Mouse (Mus musculus) G1E (cell line): ENCODE measurements around the gene Mapk8ip3.

Source experiments
- CTCF ChIP-seq: IDR thresholded peaks from 2 replicates; pipeline ENCODE4 v1.5.1; 2012; ENCODE audit warnings: low read depth, low read length, inconsistent platforms, mixed read lengths
- GATA1 ChIP-seq: IDR thresholded peaks from 2 replicates; pipeline ENCODE4 v1.6.1; 2012; ENCODE audit warnings: borderline replicate concordance, low read length, inconsistent platforms, mixed read lengths
- GATA2 ChIP-seq: IDR thresholded peaks from 2 replicates; pipeline ENCODE4 v1.6.1; 2012; ENCODE audit warnings: low read depth, low read length, inconsistent platforms, borderline replicate concordance
- POLR2AphosphoS5 ChIP-seq: IDR thresholded peaks from 2 replicates; pipeline ENCODE4 v1.6.1; 2012; ENCODE audit warnings: low read depth, low read length, inconsistent platforms; ENCODE audit not compliant: insufficient replicate concordance
- TAL1 ChIP-seq: conservative IDR thresholded peaks from 2 replicates; pipeline ENCODE4 v1.6.1; 2012; ENCODE audit warnings: low read depth, low read length, inconsistent platforms, mixed read lengths

- TF ChIP-seq CTCF (no peak), GATA2 (no peak), GATA1 (no peak), TAL1 (no peak), POLR2AphosphoS5 (no peak)
Observed at GRCm38 (mm10) chr17:24842631-24843030, 94.1 kb downstream of the Mapk8ip3 start.
